Mouse (Mus musculus) cerebellum, adult 9-11 months (tissue): ENCODE results near the gene Mif4gd.
"Not testable (repeated sequence)": the region's sequence is repeated elsewhere in the genome, so short reads cannot be mapped to it uniquely, and the experiment has no call there.

Source experiments
- DNase-seq: peaks from one replicate; pipeline ENCODE4 v3.0.0; 2022

Mif4gd gene

DNA sequence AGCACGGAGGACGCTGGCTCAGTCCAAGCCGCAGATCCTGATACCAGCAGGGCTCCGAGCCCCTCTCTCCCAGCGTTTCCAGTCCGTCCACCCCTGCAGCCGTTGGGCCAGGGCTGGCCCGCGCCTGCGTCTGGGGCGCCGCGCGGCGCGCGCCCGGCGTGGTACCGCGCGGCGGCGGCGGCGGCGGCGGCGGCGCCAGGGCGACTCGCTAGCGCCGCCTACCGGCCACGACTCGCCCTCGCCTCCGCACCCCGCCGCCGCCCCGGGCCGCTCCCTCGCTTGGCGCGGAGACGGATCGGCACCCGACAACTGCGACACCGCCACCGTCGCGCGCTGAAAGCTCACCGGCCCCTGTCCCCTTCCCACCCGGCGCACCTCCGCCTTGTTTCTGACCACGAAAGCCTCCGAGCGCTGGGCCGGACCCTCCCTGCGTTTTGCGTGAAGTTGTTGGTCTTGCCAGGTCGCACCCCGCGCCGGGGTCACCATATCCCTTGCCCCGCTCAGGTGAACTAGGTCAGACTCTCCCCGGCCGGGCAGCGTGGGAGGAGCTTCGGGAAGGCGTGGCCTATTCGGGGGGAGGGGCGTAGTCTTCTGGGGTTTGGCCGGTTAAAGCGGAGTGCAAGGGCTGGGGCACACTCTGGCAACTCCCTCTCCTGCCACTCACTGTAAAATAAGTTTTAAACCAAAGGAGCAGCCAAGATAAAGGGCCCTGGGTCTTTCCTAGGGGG lies at the start of gene Mif4gd:
TSS of gene Mif4gd (minus strand) at position 560 of the 728 bp plus-strand sequence.
- peak; percentile 95 for DNase-seq

DNA sequence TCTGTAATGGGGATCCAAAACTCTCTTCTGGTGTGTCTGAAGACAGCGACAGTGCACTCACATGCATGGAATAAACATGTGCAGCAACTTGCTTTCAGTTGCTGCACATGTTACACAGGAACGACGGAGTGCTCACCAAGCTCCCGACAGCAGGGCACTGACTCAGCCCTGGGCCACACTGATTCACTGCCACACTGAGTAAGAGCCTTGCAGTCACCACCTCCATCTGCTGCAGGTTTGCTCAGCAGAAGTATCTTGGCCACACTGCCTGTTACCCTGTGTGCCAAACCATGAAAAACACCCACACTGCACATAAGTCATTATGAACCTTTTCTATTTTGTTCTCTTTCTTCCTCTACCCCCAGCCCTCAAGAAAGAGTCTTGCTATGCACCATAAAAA lies 47.6 kb upstream of the Mif4gd start:
- DNase-seq, result peak; percentile 75

DNA sequence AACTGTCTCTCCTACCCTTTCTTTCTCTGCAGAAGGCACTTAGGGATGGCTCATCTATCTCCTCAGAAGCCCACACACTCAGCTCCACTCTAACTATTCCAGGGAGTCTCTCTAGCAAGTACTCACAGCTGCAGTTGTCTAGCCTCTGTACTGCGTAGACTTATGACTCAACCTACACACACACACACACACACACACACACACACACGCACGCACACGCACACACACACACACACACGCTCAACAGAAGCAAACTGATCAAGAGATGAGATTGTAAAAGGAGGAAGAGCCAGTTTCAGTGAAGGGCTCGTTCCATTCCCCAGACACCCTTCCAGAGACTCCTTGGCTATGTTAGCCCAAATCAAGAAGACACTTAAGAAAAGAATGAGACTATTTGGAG lies 45.8 kb upstream of the Mif4gd start:
- no peak for DNase-seq

GRCm38 (mm10) chr11:115654128-115654527 lies 41.4 kb upstream of the Mif4gd start:
- no peak for DNase-seq

DNA sequence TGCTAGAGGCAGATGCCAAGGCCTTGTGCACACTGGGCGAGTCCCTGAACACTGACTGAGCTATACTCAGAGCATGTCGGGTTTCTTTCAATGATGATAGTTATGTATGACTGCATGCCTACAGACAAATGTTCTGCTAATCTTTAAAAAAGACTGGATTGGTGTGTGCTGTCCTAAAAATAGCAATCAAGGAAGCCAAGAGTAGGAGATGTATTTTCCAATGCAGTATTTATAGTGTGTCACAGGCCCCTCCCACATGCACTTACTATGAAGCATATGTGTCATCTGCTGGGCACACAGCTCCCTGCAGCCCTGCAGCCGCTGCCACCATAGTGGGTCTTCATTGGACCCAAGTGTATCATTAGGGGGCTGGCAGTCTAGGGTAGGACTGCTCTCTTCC lies 40.4 kb upstream of the Mif4gd start:
- no peak for DNase-seq

GRCm38 (mm10) chr11:115651680-115652079 lies 38.9 kb upstream of the Mif4gd start:
- DNase-seq, result no peak

- peak; percentile 97 for DNase-seq
These were observed 36.9 kb upstream of the Mif4gd start for GRCm38 (mm10) chr11:115649706-115650105.

- DNase-seq, result peak; percentile 70
These were observed 34.7 kb upstream of the Mif4gd start for GRCm38 (mm10) chr11:115647459-115647858.

DNA sequence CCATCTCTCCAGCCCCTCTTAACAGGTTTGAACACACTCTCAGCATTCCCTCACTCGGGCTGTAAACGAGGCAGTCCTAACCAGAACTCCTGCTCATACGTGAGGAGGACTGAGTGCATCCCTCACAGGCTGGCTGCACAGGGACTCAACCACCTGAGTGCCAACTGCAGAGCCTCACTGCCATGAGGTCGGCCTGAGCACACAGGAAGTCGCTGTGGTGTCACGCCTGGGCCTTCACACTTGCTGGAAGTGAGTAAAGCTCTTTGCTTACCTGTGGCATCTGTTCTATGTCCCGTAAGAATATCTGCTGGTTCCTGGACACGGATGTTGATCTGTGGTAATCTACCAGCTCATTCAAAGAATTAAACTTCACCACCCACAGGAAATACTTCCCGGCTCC lies 33.7 kb upstream of the Mif4gd start:
- DNase-seq, result no peak

DNA sequence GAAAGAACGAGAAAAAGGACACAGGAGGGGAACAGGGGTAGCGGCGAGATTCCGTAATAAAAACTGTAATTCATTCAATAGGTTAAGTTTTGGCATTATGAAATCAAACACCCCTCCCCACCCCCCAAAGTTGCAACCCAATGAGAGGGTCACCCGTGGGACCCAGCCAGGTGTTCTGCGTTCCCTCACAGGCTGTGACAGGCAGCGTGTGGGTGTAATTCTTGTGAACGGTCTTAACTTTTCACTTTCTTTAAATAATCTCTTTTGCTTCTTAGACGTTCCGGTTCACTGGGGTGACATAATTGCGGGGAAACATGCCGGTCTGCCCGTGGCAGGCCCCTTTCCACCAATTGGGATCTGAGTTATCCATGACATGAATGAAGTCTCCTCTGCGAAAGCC lies 32.7 kb upstream of the Mif4gd start:
- DNase-seq, result not testable (repeated sequence)

DNA sequence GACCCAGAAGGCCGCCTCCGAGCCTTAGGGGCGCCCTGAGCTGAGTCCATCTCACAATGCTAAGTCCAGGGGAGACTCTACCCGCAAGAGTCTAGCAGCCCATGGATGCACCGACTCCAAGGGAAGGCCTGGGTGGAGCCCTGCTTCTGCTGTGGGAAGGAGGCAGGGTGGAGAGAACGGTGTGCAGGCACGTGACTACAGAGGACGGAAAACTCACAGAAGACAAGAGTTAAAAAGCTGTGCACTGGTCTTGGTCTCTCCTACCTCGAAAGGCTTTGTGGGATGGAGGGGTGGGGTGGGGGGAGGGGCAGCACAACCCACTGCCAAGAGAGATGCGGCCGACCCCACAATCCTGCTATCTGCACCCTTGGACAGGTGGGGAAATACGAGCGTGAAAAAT lies 31.5 kb upstream of the Mif4gd start:
- DNase-seq, result no peak

DNA sequence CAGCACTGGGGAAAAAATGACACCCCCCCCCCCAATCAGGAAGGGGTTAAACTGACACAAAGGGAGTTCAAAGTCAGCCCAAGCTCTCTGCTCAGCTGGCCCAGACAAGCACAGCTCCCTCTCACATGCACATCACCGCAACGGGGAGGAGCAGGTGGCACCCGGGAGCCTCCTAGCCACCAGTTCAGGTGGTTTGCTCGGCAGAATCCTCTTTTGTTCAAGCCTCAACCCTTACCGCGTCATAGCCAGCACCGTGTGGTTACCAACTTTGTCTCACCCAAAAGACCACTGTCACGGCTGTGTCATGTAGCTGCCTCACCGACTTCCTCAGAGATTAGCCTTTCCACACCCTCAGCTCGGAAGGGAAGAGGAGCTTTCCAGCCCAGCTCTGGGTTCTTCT lies 30.5 kb upstream of the Mif4gd start:
- DNase-seq, result no peak

GRCm38 (mm10) chr11:115642705-115643104 lies 29.9 kb upstream of the Mif4gd start:
- DNase-seq, result no peak

DNA sequence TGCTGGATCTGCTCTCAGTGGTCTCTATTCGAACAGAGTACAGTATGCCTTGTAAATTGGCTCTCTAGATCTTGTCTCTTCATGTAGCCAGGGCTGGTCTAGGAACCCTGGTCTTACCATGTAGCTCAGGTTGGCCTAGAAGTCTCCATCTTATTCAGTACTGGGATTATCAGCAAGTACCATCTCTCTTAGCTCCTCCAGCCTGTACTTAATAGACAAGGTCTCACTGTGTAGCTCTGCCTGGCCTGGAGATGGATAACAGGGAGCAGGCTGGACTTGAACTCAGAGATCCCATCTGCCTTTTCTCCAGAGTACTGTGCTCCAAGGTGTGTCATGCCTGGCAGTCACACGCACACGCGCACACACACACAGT lies 28.9 kb upstream of the Mif4gd start:
- no peak for DNase-seq

DNA sequence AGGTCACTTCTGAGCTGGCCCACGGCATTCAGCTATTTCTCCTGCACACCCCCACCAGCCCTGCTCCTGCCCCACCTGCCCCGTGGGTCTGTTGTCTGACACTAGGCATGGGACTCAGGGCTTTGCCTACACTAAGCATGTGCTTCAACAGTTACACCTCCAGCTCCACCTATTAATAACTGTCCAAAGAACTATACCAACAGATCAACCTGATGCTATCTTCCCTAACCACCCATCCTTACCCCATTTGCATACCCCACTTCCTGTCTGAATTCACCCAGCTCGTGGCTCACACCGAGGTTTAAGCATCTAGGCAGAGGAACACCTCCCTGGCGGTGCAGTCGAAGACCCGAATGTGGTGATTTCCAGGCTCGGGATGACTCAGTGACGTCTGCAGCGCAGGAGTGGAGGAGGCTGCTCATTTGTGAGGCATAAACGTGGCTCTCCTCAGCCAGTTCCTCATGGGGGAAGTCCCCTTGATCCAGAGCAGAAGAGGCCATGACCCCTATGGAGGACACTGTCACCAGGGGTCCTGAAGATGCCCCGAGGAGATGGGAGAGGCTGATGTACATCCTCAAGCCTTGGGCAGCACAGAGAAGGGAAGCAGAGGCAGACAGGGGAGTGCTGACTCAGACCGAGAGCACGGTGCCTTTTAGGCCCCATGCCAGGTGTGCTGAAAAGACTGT lies 28.4 kb upstream of the Mif4gd start:
- DNase-seq, result no peak

- DNase-seq, result no peak
These were observed 27.6 kb upstream of the Mif4gd start for GRCm38 (mm10) chr11:115640311-115640828.

DNA sequence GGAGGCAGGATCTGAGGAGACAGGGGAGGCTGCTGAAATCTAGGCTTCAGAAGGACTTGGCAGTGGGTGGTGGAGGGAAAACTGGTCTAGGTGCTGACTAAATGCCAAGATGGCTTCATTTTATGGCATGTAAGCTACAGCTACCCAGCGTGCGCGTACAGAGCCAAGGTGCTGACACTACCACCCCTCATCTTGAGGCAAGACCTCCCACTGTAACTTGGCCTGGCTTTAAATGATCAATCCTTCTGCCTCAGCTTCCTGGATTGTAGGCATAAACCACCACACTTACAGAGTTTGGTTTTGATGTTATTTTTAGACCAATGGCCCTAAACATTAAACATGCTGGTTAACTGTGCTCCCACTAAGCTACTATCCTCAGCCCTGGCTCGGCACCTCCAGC lies 26.8 kb upstream of the Mif4gd start:
- DNase-seq, result no peak

- no peak for DNase-seq
These were observed 26.0 kb upstream of the Mif4gd start for GRCm38 (mm10) chr11:115638498-115639409.

DNA sequence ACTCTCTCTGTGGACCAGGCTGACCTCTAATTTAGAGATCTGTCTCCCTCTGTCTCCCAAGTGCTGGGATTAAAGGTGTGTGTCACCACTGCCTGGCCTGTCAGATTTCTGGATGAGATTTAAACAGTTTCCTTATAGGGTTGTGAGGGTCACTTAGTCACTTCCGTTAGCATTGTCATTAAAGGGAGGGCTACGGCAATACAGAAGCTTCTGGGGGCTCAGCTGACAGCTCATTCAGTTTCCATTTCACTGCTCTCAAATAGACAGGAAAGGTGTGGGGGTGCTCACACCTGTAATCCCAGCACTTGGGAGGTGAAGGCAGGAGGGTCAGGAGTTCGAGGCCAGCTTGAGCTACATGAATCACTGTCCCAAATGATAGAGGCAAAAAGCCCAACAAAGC lies 24.2 kb upstream of the Mif4gd start:
- no peak for DNase-seq

DNA sequence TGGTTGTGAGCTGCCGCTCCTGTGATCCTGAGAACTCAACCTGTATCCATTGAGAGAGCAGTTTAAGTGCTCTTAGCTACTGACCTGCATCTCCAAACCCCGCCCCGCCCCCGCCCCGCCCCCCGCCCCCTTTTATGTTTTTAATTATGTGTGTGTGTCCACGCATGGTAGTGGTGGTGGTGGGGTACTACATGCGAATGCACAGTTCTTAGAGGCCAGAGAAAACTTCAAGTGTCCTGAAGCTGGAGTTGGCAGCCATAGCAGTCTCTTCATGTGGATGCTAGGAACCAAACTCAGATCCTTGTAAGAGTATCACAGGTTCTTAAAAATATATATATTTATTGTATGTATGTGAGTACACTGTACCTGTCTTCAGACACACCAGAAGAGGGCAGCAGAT lies 22.7 kb upstream of the Mif4gd start:
- DNase-seq, result no peak

- DNase-seq, result no peak
These were observed 22.3 kb upstream of the Mif4gd start for GRCm38 (mm10) chr11:115635041-115635440.

GRCm38 (mm10) chr11:115634109-115634508 lies 21.3 kb upstream of the Mif4gd start:
- DNase-seq, result no peak

- no peak for DNase-seq
These were observed 20.1 kb upstream of the Mif4gd start for GRCm38 (mm10) chr11:115632862-115633261.
